Comparison of ENCODE assay signal across 25 mouse cellular contexts in the genomic region with DNA sequence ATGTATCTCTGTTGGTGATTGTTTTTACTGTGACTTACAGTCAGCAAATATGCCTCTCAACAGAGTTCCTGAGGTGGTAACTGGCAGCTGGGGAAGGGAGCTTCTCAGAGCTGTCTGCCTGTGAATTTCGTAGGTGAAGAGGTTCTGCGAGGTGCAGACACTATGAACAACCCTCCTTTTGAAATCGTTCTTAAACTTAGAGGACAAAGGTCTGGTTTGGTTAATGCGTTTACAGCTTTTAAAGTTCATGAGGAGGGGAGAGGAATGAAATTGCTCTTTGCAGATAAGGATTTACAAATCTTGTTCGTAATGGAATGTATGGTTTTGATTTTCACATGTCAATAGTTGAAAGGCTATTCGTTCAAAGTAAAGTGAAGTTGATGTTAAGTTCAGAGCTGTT. TPM values are rescaled to one million over a fixed set of nuclear protein-coding genes. Genes with fewer than 3 reads are reported as not detected.
"Had no signal": no experiment of that assay in that cellular context is flagged by ENCODE, and none has a peak within 500 bp of the region (broad histone marks: within the 10 kb centered on the region; RNA-seq: fewer than 3 reads in every experiment).

No protein-coding gene starts in this region.

- H3K4me3 ChIP-seq: lung, embryonic 15.5 days; megakaryocyte, embryonic 14.5 days; midbrain, embryonic 13.5 days; midbrain, embryonic 15.5 days; neural tube, embryonic 12.5 days had no signal

- DNase-seq: liver, postnatal 0 days; lung, adult 2 months; lung, postnatal 14 days; lung, postnatal 36 days; right cerebral cortex, postnatal 14 days; spleen, adult 18-20 months; thymus, adult 18-20 months; thymus, postnatal 25 days; thymus, postnatal 4 days had no signal

- H3K27me3 ChIP-seq: lung, embryonic 15.5 days; midbrain, embryonic 13.5 days; midbrain, embryonic 15.5 days; neural tube, embryonic 12.5 days had no signal

- H3K4me1 ChIP-seq: lung, embryonic 15.5 days; megakaryocyte, embryonic 14.5 days; midbrain, embryonic 13.5 days; midbrain, embryonic 15.5 days; neural tube, embryonic 12.5 days had no signal

- H3K27ac ChIP-seq: lung, embryonic 15.5 days; macrophage; midbrain, embryonic 13.5 days; midbrain, embryonic 15.5 days; neural tube, embryonic 12.5 days had no signal

- ATAC-seq: liver, postnatal 0 days; lung, postnatal 0 days; midbrain, embryonic 13.5 days; midbrain, embryonic 15.5 days had no signal

- H3K9ac ChIP-seq: liver, postnatal 0 days; lung, embryonic 15.5 days; midbrain, embryonic 13.5 days; midbrain, embryonic 15.5 days; neural tube, embryonic 12.5 days had no signal

- H3K36me3 ChIP-seq: lung, embryonic 15.5 days; midbrain, embryonic 13.5 days; midbrain, embryonic 15.5 days; neural tube, embryonic 12.5 days had no signal

- H3K9me3 ChIP-seq: lung, embryonic 15.5 days; megakaryocyte, embryonic 14.5 days; midbrain, embryonic 13.5 days; midbrain, embryonic 15.5 days; neural tube, embryonic 12.5 days had no signal

- H3K4me2 ChIP-seq: lung, embryonic 15.5 days; midbrain, embryonic 11.5 days; midbrain, embryonic 13.5 days; midbrain, embryonic 15.5 days; neural tube, embryonic 12.5 days had no signal

RNA-seq across cellular contexts. Expression of gene Tubal3, which starts 7.6 kb away (rescaled TPM):
- total RNA-seq: megakaryocyte progenitor cell, adult 5-6 weeks; midbrain, postnatal 0 days; monocyte, adult 5-6 weeks; neutrophil, adult 5-6 weeks had no signal
- polyA plus RNA-seq: liver, postnatal 0 days; lung, embryonic 15.5 days; lung, postnatal 0 days; macrophage; midbrain, embryonic 11.5 days; midbrain, embryonic 13.5 days; midbrain, embryonic 15.5 days; midbrain, postnatal 0 days; neural tube, embryonic 12.5 days; neural tube, embryonic 14.5 days; thymus, postnatal 0 days; urinary bladder, adult 2 months had no signal

RNA-seq across cellular contexts. Expression of gene Ucn3, which starts 19.5 kb away (rescaled TPM):
- total RNA-seq: megakaryocyte progenitor cell, adult 5-6 weeks; monocyte, adult 5-6 weeks; neutrophil, adult 5-6 weeks had no signal
- polyA plus RNA-seq: liver, postnatal 0 days; lung, adult 2 months; lung, embryonic 15.5 days; lung, postnatal 0 days; macrophage; midbrain, embryonic 11.5 days; midbrain, embryonic 13.5 days; midbrain, embryonic 15.5 days; neural tube, embryonic 12.5 days; neural tube, embryonic 14.5 days; stomach, embryonic 16.5 days; urinary bladder, adult 2 months had no signal
